Comparison of ENCODE assay signal across 8 mouse cellular contexts in genomic region chr12:4475251-4475993, GRCm38 (mm10). TPM values are rescaled to one million over a fixed set of nuclear protein-coding genes. Genes with fewer than 3 reads are reported as not detected.
A peak's percentile ranks its signal among the peaks of the same experiment; 100 is the strongest.
DNase-seq lines count a peak whose midpoint lies in the region; ATAC-seq lines count a peak whose summit lies in the region.

No protein-coding gene starts in this region.

- no peak overlapping the region for H3K27ac ChIP-seq in lung, embryonic 16.5 days (ENCODE audit: low read length)
- H3K27ac ChIP-seq in neural tube, embryonic 11.5 days (ENCODE audit: low read depth, low read length), result no peak overlapping the region

- H3K4me1 ChIP-seq in lung, embryonic 16.5 days (replicated peaks; ENCODE audit: control insufficient read depth, insufficient read depth, low read length), result peaks cover 9% of the 10 kb centered on the region
- H3K4me1 ChIP-seq in neural tube, embryonic 11.5 days (ENCODE audit: control insufficient read depth, insufficient read depth, low read length), result peaks cover 8% of the 10 kb centered on the region

- H3K27me3 ChIP-seq in lung, embryonic 16.5 days (ENCODE audit: control insufficient read depth, insufficient read depth, low read depth, low read length), result no peaks in the 10 kb centered on the region
- no peaks in the 10 kb centered on the region for H3K27me3 ChIP-seq in neural tube, embryonic 11.5 days (ENCODE audit: control insufficient read depth, insufficient read depth, low read length)

- intact Hi-C loops in left cerebral cortex, postnatal 14 days (cut with DNase I), result loop anchor here (10.0 kb wide), 1 partner anchor 211 kb away; no protein-coding TSS in a partner anchor

- 11% methylated on average over 18 of the region's 18 CpGs for WGBS in lung, embryonic 16.5 days
- 9% methylated on average over 18 of the region's 18 CpGs for WGBS in neural tube, embryonic 11.5 days

- H3K9me3 ChIP-seq in lung, embryonic 16.5 days (ENCODE audit: control insufficient read depth, low read length), result no peaks in the 10 kb centered on the region
- no peaks in the 10 kb centered on the region for H3K9me3 ChIP-seq in neural tube, embryonic 11.5 days (ENCODE audit: control insufficient read depth, low read length)

- ATAC-seq in lung, embryonic 16.5 days (ENCODE audit: low read depth), result no peak
- ATAC-seq in neural tube, embryonic 11.5 days (ENCODE audit: insufficient read depth, low FRiP score, low TSS enrichment), result no peak

- no peak for DNase-seq in lung, adult 18-20 months
- DNase-seq in embryo, embryonic 10.5 days (ENCODE audit: low spot score), result peak; percentile 44
- DNase-seq in induced T-regulatory cell, adult 2 months (ENCODE audit: low read depth), result peak; percentile 42
- DNase-seq in neural tube, embryonic 11.5 days (ENCODE audit: low spot score), result no peak
- no peak for DNase-seq in urinary bladder, postnatal 36 days (ENCODE audit: low spot score in 2 of 2)
- DNase-seq in cerebellum, adult 8-10 months, result no peak
- no peak for DNase-seq in left cerebral cortex, postnatal 14 days (ENCODE audit: low spot score in 2 of 2)

- H3K9ac ChIP-seq in lung, embryonic 16.5 days (ENCODE audit: low read length), result peak overlapping the region; percentile 90
- peak overlapping the region; percentile 96; the same call in 1 of the 2 replicates for H3K9ac ChIP-seq in neural tube, embryonic 11.5 days (ENCODE audit: low read length)

- peak overlapping the region; percentile 85 for H3K4me2 ChIP-seq in lung, embryonic 16.5 days (ENCODE audit: low read depth, low read length)
- peak overlapping the region; percentile 80 for H3K4me2 ChIP-seq in neural tube, embryonic 11.5 days (ENCODE audit: low read depth)

- no peaks in the 10 kb centered on the region for H3K36me3 ChIP-seq in lung, embryonic 16.5 days (ENCODE audit: control insufficient read depth, insufficient read depth, low read length)
- no peaks in the 10 kb centered on the region for H3K36me3 ChIP-seq in neural tube, embryonic 11.5 days (ENCODE audit: control insufficient read depth, insufficient read depth, low read length)

- peak overlapping the region; percentile 95 for H3K4me3 ChIP-seq in lung, embryonic 16.5 days (ENCODE audit: low read length)
- peak overlapping the region; percentile 95 for H3K4me3 ChIP-seq in neural tube, embryonic 11.5 days (ENCODE audit: low read depth, low read length)

RNA-seq across cellular contexts. Expression of gene Ncoa1, which starts 1.6 kb away (rescaled TPM):
- polyA plus RNA-seq in lung, embryonic 16.5 days (2015; fragmentation: Nextera tagmentation; extraction: Ambion mirVana), result 7.1 and 8.7 TPM in 2 replicates
- polyA plus RNA-seq in neural tube, embryonic 11.5 days (2014; fragmentation: Nextera tagmentation; extraction: Ambion mirVana), result 8.6 and 9.3 TPM in 2 replicates
- 10 to 100 TPM; 92.0 to 95.0 TPM for total RNA-seq in left cerebral cortex, postnatal 14 days (2021)

Comparison
In these comparisons a context has a peak if more than half of its experiments do, and no peak if none do; other contexts are left out.
1. DNase-seq: peak in embryo, embryonic 10.5 days (single experiment) and induced T-regulatory cell, adult 2 months (single experiment); none in lung, adult 18-20 months (0 of 2), neural tube, embryonic 11.5 days (single experiment), urinary bladder, postnatal 36 days (0 of 2), cerebellum, adult 8-10 months (single experiment) and left cerebral cortex, postnatal 14 days (0 of 2).